Mouse (Mus musculus): ENCODE measurements at regions not wholly inside any gene's neighbourhood (a gene's known extent, or its start where the extent isn't known, plus 50 kb on each side); places are given as distances from the start of the nearest gene placed in this dataset.

- no peaks in the 10 kb centered on the region for H3K27me3 ChIP-seq (ENCODE audit: control insufficient read depth, insufficient read depth, low read length)
- 96% methylated on average over 2 of the region's 2 CpGs for WGBS
- H3K4me3 ChIP-seq (ENCODE audit: control insufficient read depth, insufficient read depth, low read length), result no peak overlapping the region
- TF ChIP-seq POLR2A (IDR thresholded peaks at IDR 0.05; ENCODE audit: control insufficient read depth, extremely low read depth, insufficient read depth, low read length, poor library complexity), result no peak
- TF ChIP-seq CTCF (IDR thresholded peaks at IDR 0.05; ENCODE audit: borderline replicate concordance, control insufficient read depth, extremely low read depth, insufficient read depth, low read length, poor library complexity), result no peak
- no peak overlapping the region for H3K27ac ChIP-seq (ENCODE audit: control insufficient read depth, insufficient read depth, low read length)
- H3K4me1 ChIP-seq (replicated peaks; ENCODE audit: control insufficient read depth, insufficient read depth, low read length), result peaks cover 14% of the 10 kb centered on the region
- H3K36me3 ChIP-seq (ENCODE audit: control insufficient read depth, insufficient read depth, low read length), result no peaks in the 10 kb centered on the region
- DNase-seq, result no peak
Measured at GRCm38 (mm10) chr9:14203307-14203695, 71.6 kb upstream of the Sesn3 start.

- no peak for DNase-seq
- WGBS, result 77% methylated on average over 11 of the region's 11 CpGs
- Histone ChIP-seq H3K4me1 (replicated peaks; ENCODE audit: control insufficient read depth, insufficient read depth, low read length) (peaks cover 14% of the 10 kb centered on the region), H3K27ac (ENCODE audit: control insufficient read depth, insufficient read depth, low read length) (no peak overlapping the region), H3K27me3 (ENCODE audit: control insufficient read depth, insufficient read depth, low read length) (no peaks in the 10 kb centered on the region), H3K4me3 (ENCODE audit: control insufficient read depth, insufficient read depth, low read length) (no peak overlapping the region), H3K36me3 (ENCODE audit: control insufficient read depth, insufficient read depth, low read length) (no peaks in the 10 kb centered on the region)
- TF ChIP-seq POLR2A (IDR thresholded peaks at IDR 0.05; ENCODE audit: control insufficient read depth, extremely low read depth, insufficient read depth, low read length, poor library complexity) (no peak), CTCF (IDR thresholded peaks at IDR 0.05; ENCODE audit: borderline replicate concordance, control insufficient read depth, extremely low read depth, insufficient read depth, low read length, poor library complexity) (no peak)
Measured at GRCm38 (mm10) chr9:14203768-14204416, 71.0 kb upstream of the Sesn3 start.

GRCm38 (mm10) chr9:14204817-14205216 lies 70.0 kb upstream of the Sesn3 start:
- Histone ChIP-seq H3K4me1 (replicated peaks; ENCODE audit: control insufficient read depth, insufficient read depth, low read length) (peaks cover 11% of the 10 kb centered on the region), H3K36me3 (ENCODE audit: control insufficient read depth, insufficient read depth, low read length) (no peaks in the 10 kb centered on the region), H3K4me3 (ENCODE audit: control insufficient read depth, insufficient read depth, low read length) (no peak overlapping the region), H3K27ac (ENCODE audit: control insufficient read depth, insufficient read depth, low read length) (no peak overlapping the region), H3K27me3 (ENCODE audit: control insufficient read depth, insufficient read depth, low read length) (no peaks in the 10 kb centered on the region)
- no peak for TF ChIP-seq POLR2A (IDR thresholded peaks at IDR 0.05; ENCODE audit: control insufficient read depth, extremely low read depth, insufficient read depth, low read length, poor library complexity)
- no peak for TF ChIP-seq CTCF (IDR thresholded peaks at IDR 0.05; ENCODE audit: borderline replicate concordance, control insufficient read depth, extremely low read depth, insufficient read depth, low read length, poor library complexity)
- WGBS, result 93% methylated on average over 1 of the region's 1 CpGs
- no peak for DNase-seq

- H3K4me3 ChIP-seq (ENCODE audit: control insufficient read depth, insufficient read depth, low read length), result no peak overlapping the region
- WGBS, result 97% methylated on average over 16 of the region's 16 CpGs
- DNase-seq, result no peak
- no peaks in the 10 kb centered on the region; the same call in 1 of the 2 replicates for H3K4me1 ChIP-seq (replicated peaks; ENCODE audit: control insufficient read depth, insufficient read depth, low read length)
- TF ChIP-seq POLR2A (IDR thresholded peaks at IDR 0.05; ENCODE audit: control insufficient read depth, extremely low read depth, insufficient read depth, low read length, poor library complexity), result no peak
- no peak for TF ChIP-seq CTCF (IDR thresholded peaks at IDR 0.05; ENCODE audit: borderline replicate concordance, control insufficient read depth, extremely low read depth, insufficient read depth, low read length, poor library complexity)
- no peaks in the 10 kb centered on the region for H3K36me3 ChIP-seq (ENCODE audit: control insufficient read depth, insufficient read depth, low read length)
- H3K27ac ChIP-seq (ENCODE audit: control insufficient read depth, insufficient read depth, low read length), result no peak overlapping the region
- H3K27me3 ChIP-seq (ENCODE audit: control insufficient read depth, insufficient read depth, low read length), result no peaks in the 10 kb centered on the region
Measured at GRCm38 (mm10) chr9:14206838-14207560, 67.9 kb upstream of the Sesn3 start.

- Histone ChIP-seq H3K27me3 (ENCODE audit: control insufficient read depth, insufficient read depth, low read length) (no peaks in the 10 kb centered on the region), H3K27ac (ENCODE audit: control insufficient read depth, insufficient read depth, low read length) (no peak overlapping the region), H3K4me1 (replicated peaks; ENCODE audit: control insufficient read depth, insufficient read depth, low read length) (no peaks in the 10 kb centered on the region; the same call in 1 of the 2 replicates), H3K4me3 (ENCODE audit: control insufficient read depth, insufficient read depth, low read length) (no peak overlapping the region), H3K36me3 (ENCODE audit: control insufficient read depth, insufficient read depth, low read length) (no peaks in the 10 kb centered on the region)
- no peak for TF ChIP-seq CTCF (IDR thresholded peaks at IDR 0.05; ENCODE audit: borderline replicate concordance, control insufficient read depth, extremely low read depth, insufficient read depth, low read length, poor library complexity)
- no peak for TF ChIP-seq POLR2A (IDR thresholded peaks at IDR 0.05; ENCODE audit: control insufficient read depth, extremely low read depth, insufficient read depth, low read length, poor library complexity)
- 67% methylated on average over 3 of the region's 3 CpGs for WGBS
- DNase-seq, result no peak
Measured at GRCm38 (mm10) chr9:14207561-14207936, 67.3 kb upstream of the Sesn3 start.

GRCm38 (mm10) chr9:14213283-14213682 lies 61.6 kb upstream of the Sesn3 start:
- Histone ChIP-seq H3K27ac (ENCODE audit: control insufficient read depth, insufficient read depth, low read length) (no peak overlapping the region), H3K27me3 (ENCODE audit: control insufficient read depth, insufficient read depth, low read length) (no peaks in the 10 kb centered on the region), H3K4me1 (replicated peaks; ENCODE audit: control insufficient read depth, insufficient read depth, low read length) (no peaks in the 10 kb centered on the region), H3K36me3 (ENCODE audit: control insufficient read depth, insufficient read depth, low read length) (no peaks in the 10 kb centered on the region), H3K4me3 (ENCODE audit: control insufficient read depth, insufficient read depth, low read length) (no peak overlapping the region)
- WGBS, result 95% methylated on average over 2 of the region's 2 CpGs
- DNase-seq, result no peak
- no peak for TF ChIP-seq POLR2A (IDR thresholded peaks at IDR 0.05; ENCODE audit: control insufficient read depth, extremely low read depth, insufficient read depth, low read length, poor library complexity)
- no peak for TF ChIP-seq CTCF (IDR thresholded peaks at IDR 0.05; ENCODE audit: borderline replicate concordance, control insufficient read depth, extremely low read depth, insufficient read depth, low read length, poor library complexity)

Data from thymus, adult 2 months (tissue).